Mouse (Mus musculus): Measurements from ENCODE around the gene Bicra. TPM values are rescaled to one million over a fixed set of nuclear protein-coding genes. Genes with fewer than 3 reads are reported as not detected.

Gene Bicra
- polyA plus RNA-seq, 1 experiment from 2014 or later = 4.9 TPM

- Histone ChIP-seq H3K4me2 (no peak overlapping the region; the same call in 1 of the 2 replicates), H3K27ac (ENCODE audit: low read depth, low read length) (peak overlapping the region; percentile 29; the same call in 1 of the 2 replicates), H3K4me3 (ENCODE audit: low read depth, low read length) (no peak overlapping the region), H3K36me3 (ENCODE audit: control insufficient read depth, insufficient read depth, low read length) (peaks cover 14% of the 10 kb centered on the region), H3K27me3 (ENCODE audit: control insufficient read depth, insufficient read depth, low read length) (no peaks in the 10 kb centered on the region), H3K9ac (ENCODE audit: low read depth, low read length) (no peak overlapping the region), H3K4me1 (ENCODE audit: control insufficient read depth, insufficient read depth, low read length) (peaks cover 19% of the 10 kb centered on the region), H3K9me3 (replicated peaks; ENCODE audit: control insufficient read depth, low read length) (no peaks in the 10 kb centered on the region)
- WGBS (ENCODE audit: insufficient replicate concordance) = 48% methylated on average over 8 of the region's 8 CpGs
- peak; percentile 42 for ATAC-seq (replicated peaks; ENCODE audit: insufficient number of reproducible peaks, low FRiP score, low TSS enrichment)
Measured at GRCm38 (mm10) chr7:15980246-15980645, 67.5 kb downstream of the Bicra start.

GRCm38 (mm10) chr7:15975904-15976303, 71.8 kb downstream of the Bicra start:
- no peak overlapping the region for H3K9ac ChIP-seq (ENCODE audit: low read depth, low read length)
- H3K27ac ChIP-seq (ENCODE audit: low read depth, low read length) = no peak overlapping the region
- H3K4me1 ChIP-seq (ENCODE audit: control insufficient read depth, insufficient read depth, low read length) = peaks cover 8% of the 10 kb centered on the region
- no peak overlapping the region for H3K4me3 ChIP-seq (ENCODE audit: low read depth, low read length)
- WGBS (ENCODE audit: insufficient replicate concordance) = 75% methylated on average over 4 of the region's 4 CpGs
- H3K27me3 ChIP-seq (ENCODE audit: control insufficient read depth, insufficient read depth, low read length) = no peaks in the 10 kb centered on the region
- no peak overlapping the region for H3K4me2 ChIP-seq
- no peaks in the 10 kb centered on the region for H3K9me3 ChIP-seq (replicated peaks; ENCODE audit: control insufficient read depth, low read length)
- peaks cover 40% of the 10 kb centered on the region for H3K36me3 ChIP-seq (ENCODE audit: control insufficient read depth, insufficient read depth, low read length)
- no peak for ATAC-seq (replicated peaks; ENCODE audit: insufficient number of reproducible peaks, low FRiP score, low TSS enrichment)

DNA sequence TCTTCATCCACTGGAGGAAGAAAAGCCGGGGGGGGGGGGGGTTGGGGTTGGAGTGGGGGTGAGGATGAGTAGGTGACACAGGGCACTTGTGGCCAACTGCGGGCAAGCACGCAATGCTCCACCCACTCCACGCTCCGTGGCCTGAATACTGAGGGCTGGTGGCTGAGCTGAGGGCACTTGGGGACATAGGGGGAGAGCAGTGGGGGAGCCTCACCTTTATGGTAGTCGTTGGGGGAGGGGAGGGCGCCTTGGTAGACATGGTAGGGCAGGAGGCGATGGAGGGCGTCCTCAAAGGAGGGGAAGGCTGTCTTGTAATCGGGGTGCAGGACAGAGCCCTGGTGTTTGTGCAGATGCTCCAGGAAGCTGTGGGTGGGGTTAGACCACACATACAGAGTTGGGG, 72.3 kb downstream of the Bicra start:
- Histone ChIP-seq H3K4me2 (no peak overlapping the region), H3K27ac (ENCODE audit: low read depth, low read length) (no peak overlapping the region), H3K36me3 (ENCODE audit: control insufficient read depth, insufficient read depth, low read length) (peaks cover 40% of the 10 kb centered on the region), H3K27me3 (ENCODE audit: control insufficient read depth, insufficient read depth, low read length) (no peaks in the 10 kb centered on the region), H3K4me1 (ENCODE audit: control insufficient read depth, insufficient read depth, low read length) (peaks cover 5% of the 10 kb centered on the region), H3K4me3 (ENCODE audit: low read depth, low read length) (no peak overlapping the region), H3K9me3 (replicated peaks; ENCODE audit: control insufficient read depth, low read length) (no peaks in the 10 kb centered on the region), H3K9ac (ENCODE audit: low read depth, low read length) (no peak overlapping the region)
- ATAC-seq (replicated peaks; ENCODE audit: insufficient number of reproducible peaks, low FRiP score, low TSS enrichment) = no peak
- WGBS (ENCODE audit: insufficient replicate concordance) = 93% methylated on average over 10 of the region's 10 CpGs

DNA sequence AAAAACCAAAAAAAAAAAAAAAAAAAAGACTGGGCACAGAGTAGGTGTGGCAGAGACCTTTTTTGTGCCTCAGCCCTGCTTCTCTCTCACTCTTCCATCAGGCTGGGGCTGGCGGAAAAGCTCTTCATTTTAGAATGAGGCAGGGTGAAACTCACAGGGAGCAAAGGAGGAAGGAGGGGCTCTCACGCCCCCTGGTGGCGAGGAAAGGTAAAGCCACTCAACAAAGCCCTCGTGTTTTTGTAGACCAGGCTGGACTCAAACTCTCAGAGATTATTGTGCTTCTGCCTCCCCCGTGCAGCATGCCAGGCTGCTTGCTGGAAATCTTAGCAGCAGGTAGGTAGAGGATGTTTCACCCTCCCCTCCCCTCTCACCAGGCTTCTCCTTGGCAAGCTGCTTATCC, 73.0 kb downstream of the Bicra start:
- ATAC-seq (replicated peaks; ENCODE audit: insufficient number of reproducible peaks, low FRiP score, low TSS enrichment) = no peak
- Histone ChIP-seq H3K4me1 (ENCODE audit: control insufficient read depth, insufficient read depth, low read length) (no peaks in the 10 kb centered on the region), H3K4me2 (no peak overlapping the region), H3K9ac (ENCODE audit: low read depth, low read length) (no peak overlapping the region), H3K9me3 (replicated peaks; ENCODE audit: control insufficient read depth, low read length) (no peaks in the 10 kb centered on the region), H3K36me3 (ENCODE audit: control insufficient read depth, insufficient read depth, low read length) (peaks cover 40% of the 10 kb centered on the region), H3K27ac (ENCODE audit: low read depth, low read length) (no peak overlapping the region), H3K4me3 (ENCODE audit: low read depth, low read length) (no peak overlapping the region), H3K27me3 (ENCODE audit: control insufficient read depth, insufficient read depth, low read length) (no peaks in the 10 kb centered on the region)
- 50% methylated on average over 5 of the region's 5 CpGs for WGBS (ENCODE audit: insufficient replicate concordance)

- Histone ChIP-seq H3K9me3 (replicated peaks; ENCODE audit: control insufficient read depth, low read length) (no peaks in the 10 kb centered on the region; the same call in 1 of the 2 replicates), H3K9ac (ENCODE audit: low read depth, low read length) (no peak overlapping the region), H3K4me3 (ENCODE audit: low read depth, low read length) (no peak overlapping the region), H3K4me2 (no peak overlapping the region), H3K4me1 (ENCODE audit: control insufficient read depth, insufficient read depth, low read length) (no peaks in the 10 kb centered on the region), H3K27me3 (ENCODE audit: control insufficient read depth, insufficient read depth, low read length) (no peaks in the 10 kb centered on the region), H3K27ac (ENCODE audit: low read depth, low read length) (no peak overlapping the region), H3K36me3 (ENCODE audit: control insufficient read depth, insufficient read depth, low read length) (peaks cover 30% of the 10 kb centered on the region)
- 64% methylated on average over 24 of the region's 25 CpGs for WGBS (ENCODE audit: insufficient replicate concordance)
- no peak for ATAC-seq (replicated peaks; ENCODE audit: insufficient number of reproducible peaks, low FRiP score, low TSS enrichment)
Measured at GRCm38 (mm10) chr7:15972247-15972646, 75.5 kb downstream of the Bicra start.

GRCm38 (mm10) chr7:15969674-15970073, 78.0 kb downstream of the Bicra start:
- peaks cover 22% of the 10 kb centered on the region for H3K36me3 ChIP-seq (ENCODE audit: control insufficient read depth, insufficient read depth, low read length)
- WGBS (ENCODE audit: insufficient replicate concordance) = 83% methylated on average over 3 of the region's 3 CpGs
- no peak for ATAC-seq (replicated peaks; ENCODE audit: insufficient number of reproducible peaks, low FRiP score, low TSS enrichment)
- H3K4me3 ChIP-seq (ENCODE audit: low read depth, low read length) = no peak overlapping the region
- H3K27me3 ChIP-seq (ENCODE audit: control insufficient read depth, insufficient read depth, low read length) = no peaks in the 10 kb centered on the region
- no peak overlapping the region for H3K27ac ChIP-seq (ENCODE audit: low read depth, low read length)
- H3K9me3 ChIP-seq (replicated peaks; ENCODE audit: control insufficient read depth, low read length) = no peaks in the 10 kb centered on the region; the same call in 1 of the 2 replicates
- H3K9ac ChIP-seq (ENCODE audit: low read depth, low read length) = no peak overlapping the region
- no peak overlapping the region for H3K4me2 ChIP-seq
- no peaks in the 10 kb centered on the region for H3K4me1 ChIP-seq (ENCODE audit: control insufficient read depth, insufficient read depth, low read length)

DNA sequence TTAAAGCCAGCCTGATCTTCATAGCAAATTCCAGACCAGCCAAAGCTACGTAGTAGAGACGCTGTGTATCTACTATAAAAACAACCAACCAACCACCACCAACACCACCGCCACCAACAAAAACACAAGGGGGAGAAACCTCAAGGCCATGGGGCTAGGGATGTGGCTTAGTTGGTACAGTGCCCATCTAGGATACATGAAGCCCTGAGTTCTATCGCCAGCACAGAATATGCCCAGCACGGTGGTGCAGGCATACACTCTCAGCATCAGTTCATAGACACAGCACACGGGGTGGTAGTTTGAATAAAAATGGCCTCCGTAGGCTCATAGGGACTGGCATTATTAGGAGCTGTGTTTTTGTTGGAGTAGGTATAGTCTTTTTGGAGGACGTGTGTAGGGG, 79.4 kb downstream of the Bicra start:
- Histone ChIP-seq H3K4me1 (ENCODE audit: control insufficient read depth, insufficient read depth, low read length) (0 out of 2 replicates have a peak, but pooled peaks cover under 1% of the 10 kb centered on the region), H3K36me3 (ENCODE audit: control insufficient read depth, insufficient read depth, low read length) (peaks cover 17% of the 10 kb centered on the region), H3K27me3 (ENCODE audit: control insufficient read depth, insufficient read depth, low read length) (no peaks in the 10 kb centered on the region), H3K9me3 (replicated peaks; ENCODE audit: control insufficient read depth, low read length) (no peaks in the 10 kb centered on the region; the same call in 1 of the 2 replicates), H3K9ac (ENCODE audit: low read depth, low read length) (no peak overlapping the region), H3K4me2 (no peak overlapping the region), H3K4me3 (ENCODE audit: low read depth, low read length) (no peak overlapping the region), H3K27ac (ENCODE audit: low read depth, low read length) (no peak overlapping the region)
- ATAC-seq (replicated peaks; ENCODE audit: insufficient number of reproducible peaks, low FRiP score, low TSS enrichment) = no peak
- 85% methylated on average over 8 of the region's 8 CpGs for WGBS (ENCODE audit: insufficient replicate concordance)

GRCm38 (mm10) chr7:15967312-15967711, 80.4 kb downstream of the Bicra start, which contains the start of gene Ehd2:
Gene Ehd2, minus strand, starts transcription at chr7:15967567.
- H3K9me3 ChIP-seq (replicated peaks; ENCODE audit: control insufficient read depth, low read length) = no peaks in the 10 kb centered on the region; the same call in 1 of the 2 replicates

DNA sequence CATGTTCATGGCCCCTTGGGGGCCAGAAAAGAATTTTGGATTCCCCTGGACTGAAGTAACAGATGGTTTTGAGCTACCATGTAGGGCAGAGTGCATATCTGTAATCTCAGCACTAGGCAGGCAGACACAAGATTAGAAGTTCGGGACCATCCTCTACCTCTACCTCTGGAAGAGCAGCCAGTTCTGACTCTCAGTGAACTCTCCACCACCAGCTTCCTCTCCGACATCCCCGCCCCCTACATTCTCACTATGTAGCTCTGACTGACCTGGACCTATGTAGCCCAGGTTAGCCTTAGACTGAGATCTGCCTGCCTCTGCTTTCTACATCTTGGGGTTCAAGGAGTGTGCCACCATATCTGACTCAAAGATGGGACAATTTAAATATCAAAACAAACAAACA, 81.2 kb downstream of the Bicra start:
- H3K27me3 ChIP-seq (ENCODE audit: control insufficient read depth, insufficient read depth, low read length) = no peaks in the 10 kb centered on the region
- H3K4me2 ChIP-seq = peak overlapping the region; percentile 70
- no peak overlapping the region for H3K9ac ChIP-seq (ENCODE audit: low read depth, low read length)
- 42% methylated on average over 3 of the region's 3 CpGs for WGBS (ENCODE audit: insufficient replicate concordance)
- no peaks in the 10 kb centered on the region; the same call in 1 of the 2 replicates for H3K9me3 ChIP-seq (replicated peaks; ENCODE audit: control insufficient read depth, low read length)
- H3K4me3 ChIP-seq (ENCODE audit: low read depth, low read length) = peak overlapping the region; percentile 45
- peaks cover 11% of the 10 kb centered on the region for H3K4me1 ChIP-seq (ENCODE audit: control insufficient read depth, insufficient read depth, low read length)
- no peak overlapping the region for H3K27ac ChIP-seq (ENCODE audit: low read depth, low read length)
- no peak for ATAC-seq (replicated peaks; ENCODE audit: insufficient number of reproducible peaks, low FRiP score, low TSS enrichment)
- H3K36me3 ChIP-seq (ENCODE audit: control insufficient read depth, insufficient read depth, low read length) = peaks cover 3% of the 10 kb centered on the region

More at GRCm38 (mm10) chr7:15967312-15967711, 80.4 kb downstream of the Bicra start, which contains the start of gene Ehd2:
- H3K4me1 ChIP-seq (ENCODE audit: control insufficient read depth, insufficient read depth, low read length) = peaks cover 8% of the 10 kb centered on the region
- ATAC-seq (replicated peaks; ENCODE audit: insufficient number of reproducible peaks, low FRiP score, low TSS enrichment) = peak; percentile 76
- no peaks in the 10 kb centered on the region for H3K27me3 ChIP-seq (ENCODE audit: control insufficient read depth, insufficient read depth, low read length)
- H3K36me3 ChIP-seq (ENCODE audit: control insufficient read depth, insufficient read depth, low read length) = peaks cover 11% of the 10 kb centered on the region
- peak within 1 kb of the TSS; percentile 68 for H3K9ac ChIP-seq (ENCODE audit: low read depth, low read length)
- no peak within 1 kb of the TSS for H3K27ac ChIP-seq (ENCODE audit: low read depth, low read length)
- H3K4me3 ChIP-seq (ENCODE audit: low read depth, low read length) = peak within 1 kb of the TSS; percentile 45
- H3K4me2 ChIP-seq = peak within 1 kb of the TSS; percentile 70
- under 1% methylated on average over 15 of the region's 22 CpGs for WGBS (ENCODE audit: insufficient replicate concordance)
